Mouse (Mus musculus) midbrain, embryonic 12.5 days (tissue): Measurements from ENCODE around the gene Upp2. TPM values are rescaled to one million over a fixed set of nuclear protein-coding genes. Genes with fewer than 3 reads are reported as not detected.

Source experiments
- ATAC-seq: fragments of 200-750 bp; cut with Nextera tagmentation; 2 replicates; pipeline ENCODE4 v1.8.0; 2017; ENCODE audit warnings: low read depth, moderate TSS enrichment, moderate library complexity; ENCODE audit not compliant: low FRiP score
- H3K27ac ChIP-seq: fragments of 300-500 bp; sonication (generic); replicated peaks from 2 replicates; pipeline ENCODE4 v1.5.1; 2016; ENCODE audit warnings: mild to moderate bottlenecking
- H3K27me3 ChIP-seq: fragments of 300-500 bp; sonication (generic); 2 replicates; pipeline ENCODE4 v1.6.1; 2016; ENCODE audit warnings: mild to moderate bottlenecking
- H3K36me3 ChIP-seq: fragments of 300-500 bp; sonication (generic); 2 replicates; pipeline ENCODE4 v1.6.1; 2016
- H3K4me1 ChIP-seq: fragments of 300-500 bp; sonication (generic); 2 replicates; pipeline ENCODE4 v1.6.1; 2016
- H3K4me2 ChIP-seq: fragments of 300-500 bp; sonication (generic); replicated peaks from 2 replicates; pipeline ENCODE4 v1.6.1; 2016; ENCODE audit warnings: mild to moderate bottlenecking, moderate library complexity
- H3K4me3 ChIP-seq: fragments of 300-500 bp; sonication (generic); 2 replicates; pipeline ENCODE4 v1.5.1; 2016; ENCODE audit warnings: mild to moderate bottlenecking
- H3K9ac ChIP-seq: fragments of 300-500 bp; sonication (generic); replicated peaks from 2 replicates; pipeline ENCODE4 v1.6.1; 2016; ENCODE audit warnings: mild to moderate bottlenecking, moderate library complexity
- H3K9me3 ChIP-seq: fragments of 300-500 bp; sonication (generic); 2 replicates; pipeline ENCODE4 v1.6.1; 2016; ENCODE audit warnings: mild to moderate bottlenecking
- WGBS: fragments of 180-500 bp; shearing (Covaris S2); methylation state at CpG from one replicate; pipeline ENCODE4 v1.1.7; 2016; 5-methylcytosine and 5-hydroxymethylcytosine counted together
- polyA plus RNA-seq: library from polyadenylated mRNA; unstranded; fragments of >200 nt; fragmentation: Nextera tagmentation; extraction: Ambion mirVana; gene quantifications from 2 replicates; pipeline ENCODE4 v1.2.1, GENCODE M21; 2016

Gene Upp2
- polyA plus RNA-seq, 1 experiment from 2014 or later: 8.1 TPM

GRCm38 (mm10) chr2:58701627-58702026 is 134.5 kb downstream of the Upp2 start:
- Histone ChIP-seq H3K4me1 (no peaks in the 10 kb centered on the region), H3K4me3 (no peak overlapping the region), H3K4me2 (no peak overlapping the region), H3K27me3 (no peaks in the 10 kb centered on the region), H3K9me3 (no peaks in the 10 kb centered on the region), H3K9ac (no peak overlapping the region), H3K36me3 (no peaks in the 10 kb centered on the region), H3K27ac (no peak overlapping the region)
- 86% methylated on average over 4 of the region's 4 CpGs for WGBS
- no peak for ATAC-seq

GRCm38 (mm10) chr2:58703226-58703625 is 136.1 kb downstream of the Upp2 start:
- Histone ChIP-seq H3K9ac (no peak overlapping the region), H3K4me2 (no peak overlapping the region), H3K36me3 (no peaks in the 10 kb centered on the region), H3K4me1 (no peaks in the 10 kb centered on the region), H3K27ac (no peak overlapping the region), H3K27me3 (no peaks in the 10 kb centered on the region), H3K4me3 (no peak overlapping the region), H3K9me3 (no peaks in the 10 kb centered on the region)
- no peak for ATAC-seq
- WGBS: 85% methylated on average over 6 of the region's 6 CpGs

GRCm38 (mm10) chr2:58703646-58704045 is 136.5 kb downstream of the Upp2 start:
- H3K9me3 ChIP-seq: no peaks in the 10 kb centered on the region
- H3K27me3 ChIP-seq: no peaks in the 10 kb centered on the region
- no peaks in the 10 kb centered on the region for H3K36me3 ChIP-seq
- WGBS: 90% methylated on average over 6 of the region's 6 CpGs
- no peaks in the 10 kb centered on the region for H3K4me1 ChIP-seq
- H3K4me3 ChIP-seq: no peak overlapping the region
- no peak for ATAC-seq
- no peak overlapping the region for H3K27ac ChIP-seq
- no peak overlapping the region for H3K9ac ChIP-seq
- H3K4me2 ChIP-seq: no peak overlapping the region

- no peak overlapping the region for H3K4me3 ChIP-seq
- H3K9ac ChIP-seq: no peak overlapping the region
- no peaks in the 10 kb centered on the region for H3K36me3 ChIP-seq
- no peak for ATAC-seq
- H3K27me3 ChIP-seq: no peaks in the 10 kb centered on the region
- no peak overlapping the region for H3K27ac ChIP-seq
- H3K4me1 ChIP-seq: no peaks in the 10 kb centered on the region
- 89% methylated on average over 3 of the region's 3 CpGs for WGBS
- H3K9me3 ChIP-seq: no peaks in the 10 kb centered on the region
- no peak overlapping the region for H3K4me2 ChIP-seq
Measured at GRCm38 (mm10) chr2:58704576-58704975, 137.5 kb downstream of the Upp2 start.

GRCm38 (mm10) chr2:58707676-58708075 is 140.6 kb downstream of the Upp2 start:
- no peak overlapping the region for H3K9ac ChIP-seq
- no peak overlapping the region for H3K27ac ChIP-seq
- H3K4me1 ChIP-seq: no peaks in the 10 kb centered on the region
- no peak overlapping the region for H3K4me3 ChIP-seq
- H3K9me3 ChIP-seq: no peaks in the 10 kb centered on the region
- 83% methylated on average over 3 of the region's 3 CpGs for WGBS
- H3K27me3 ChIP-seq: no peaks in the 10 kb centered on the region
- H3K36me3 ChIP-seq: no peaks in the 10 kb centered on the region
- no peak overlapping the region for H3K4me2 ChIP-seq
- no peak for ATAC-seq

- Histone ChIP-seq H3K4me3 (no peak overlapping the region), H3K9ac (no peak overlapping the region), H3K27ac (no peak overlapping the region), H3K4me1 (no peaks in the 10 kb centered on the region), H3K4me2 (no peak overlapping the region), H3K9me3 (no peaks in the 10 kb centered on the region), H3K36me3 (no peaks in the 10 kb centered on the region), H3K27me3 (no peaks in the 10 kb centered on the region)
- ATAC-seq: no peak
- WGBS: 85% methylated on average over 5 of the region's 5 CpGs
Measured at GRCm38 (mm10) chr2:58710234-58710633, 143.1 kb downstream of the Upp2 start.

GRCm38 (mm10) chr2:58711049-58711448 is 144.0 kb downstream of the Upp2 start:
- Histone ChIP-seq H3K4me3 (no peak overlapping the region), H3K9ac (no peak overlapping the region), H3K4me2 (no peak overlapping the region), H3K27me3 (no peaks in the 10 kb centered on the region), H3K4me1 (no peaks in the 10 kb centered on the region), H3K9me3 (no peaks in the 10 kb centered on the region), H3K36me3 (no peaks in the 10 kb centered on the region), H3K27ac (no peak overlapping the region)
- 89% methylated on average over 4 of the region's 4 CpGs for WGBS
- no peak for ATAC-seq

- Histone ChIP-seq H3K4me3 (no peak overlapping the region), H3K9ac (no peak overlapping the region), H3K9me3 (no peaks in the 10 kb centered on the region), H3K27me3 (no peaks in the 10 kb centered on the region), H3K36me3 (no peaks in the 10 kb centered on the region), H3K27ac (no peak overlapping the region), H3K4me1 (no peaks in the 10 kb centered on the region), H3K4me2 (no peak overlapping the region)
- WGBS: 75% methylated on average over 2 of the region's 2 CpGs
- ATAC-seq: no peak
Measured at GRCm38 (mm10) chr2:58711491-58711890, 144.4 kb downstream of the Upp2 start.

GRCm38 (mm10) chr2:58711935-58712334 is 144.8 kb downstream of the Upp2 start:
- H3K4me1 ChIP-seq: no peaks in the 10 kb centered on the region
- no peak overlapping the region for H3K4me2 ChIP-seq
- H3K9me3 ChIP-seq: no peaks in the 10 kb centered on the region
- H3K36me3 ChIP-seq: no peaks in the 10 kb centered on the region
- no peak overlapping the region for H3K4me3 ChIP-seq
- 78% methylated on average over 5 of the region's 5 CpGs for WGBS
- ATAC-seq: no peak
- H3K27me3 ChIP-seq: no peaks in the 10 kb centered on the region; the same call in 1 of the 2 replicates
- H3K27ac ChIP-seq: no peak overlapping the region
- H3K9ac ChIP-seq: no peak overlapping the region

- Histone ChIP-seq H3K9ac (no peak overlapping the region), H3K4me2 (no peak overlapping the region), H3K36me3 (no peaks in the 10 kb centered on the region), H3K4me3 (no peak overlapping the region), H3K27me3 (no peaks in the 10 kb centered on the region; the same call in 1 of the 2 replicates), H3K27ac (no peak overlapping the region), H3K9me3 (peaks cover 11% of the 10 kb centered on the region; the same call in 1 of the 2 replicates), H3K4me1 (no peaks in the 10 kb centered on the region)
- ATAC-seq: no peak
- WGBS: 48% methylated on average over 3 of the region's 3 CpGs
Measured at GRCm38 (mm10) chr2:58717898-58718297, 150.8 kb downstream of the Upp2 start.

GRCm38 (mm10) chr2:58737192-58737820 is 170.2 kb downstream of the Upp2 start:
- peaks cover 2% of the 10 kb centered on the region; the same call in 1 of the 2 replicates for H3K4me1 ChIP-seq
- ATAC-seq: no peak
- 27% methylated on average over 4 of the region's 4 CpGs for WGBS
- H3K4me3 ChIP-seq: no peak overlapping the region
- H3K27me3 ChIP-seq: no peaks in the 10 kb centered on the region
- no peaks in the 10 kb centered on the region for H3K9me3 ChIP-seq
- no peak overlapping the region for H3K4me2 ChIP-seq
- no peak overlapping the region for H3K9ac ChIP-seq
- no peaks in the 10 kb centered on the region for H3K36me3 ChIP-seq
- no peak overlapping the region for H3K27ac ChIP-seq

GRCm38 (mm10) chr2:58741213-58741612 is 174.1 kb downstream of the Upp2 start:
- no peak for ATAC-seq
- no peak overlapping the region for H3K9ac ChIP-seq
- H3K4me1 ChIP-seq: peaks cover 2% of the 10 kb centered on the region; the same call in 1 of the 2 replicates
- no peaks in the 10 kb centered on the region for H3K9me3 ChIP-seq
- H3K4me3 ChIP-seq: no peak overlapping the region
- no peaks in the 10 kb centered on the region for H3K27me3 ChIP-seq
- H3K36me3 ChIP-seq: no peaks in the 10 kb centered on the region
- H3K27ac ChIP-seq: no peak overlapping the region
- no peak overlapping the region for H3K4me2 ChIP-seq
- WGBS: 92% methylated on average over 1 of the region's 1 CpGs

GRCm38 (mm10) chr2:58742026-58742425 is 174.9 kb downstream of the Upp2 start:
- no peaks in the 10 kb centered on the region for H3K27me3 ChIP-seq
- H3K4me2 ChIP-seq: no peak overlapping the region
- H3K9ac ChIP-seq: no peak overlapping the region
- no peak overlapping the region for H3K27ac ChIP-seq
- peaks cover 2% of the 10 kb centered on the region; the same call in 1 of the 2 replicates for H3K4me1 ChIP-seq
- no peaks in the 10 kb centered on the region for H3K9me3 ChIP-seq
- WGBS: 96% methylated on average over 4 of the region's 4 CpGs
- no peak overlapping the region for H3K4me3 ChIP-seq
- ATAC-seq: no peak
- no peaks in the 10 kb centered on the region for H3K36me3 ChIP-seq
